Mouse (Mus musculus): Measurements from ENCODE around the gene Zfp94.

DNA sequence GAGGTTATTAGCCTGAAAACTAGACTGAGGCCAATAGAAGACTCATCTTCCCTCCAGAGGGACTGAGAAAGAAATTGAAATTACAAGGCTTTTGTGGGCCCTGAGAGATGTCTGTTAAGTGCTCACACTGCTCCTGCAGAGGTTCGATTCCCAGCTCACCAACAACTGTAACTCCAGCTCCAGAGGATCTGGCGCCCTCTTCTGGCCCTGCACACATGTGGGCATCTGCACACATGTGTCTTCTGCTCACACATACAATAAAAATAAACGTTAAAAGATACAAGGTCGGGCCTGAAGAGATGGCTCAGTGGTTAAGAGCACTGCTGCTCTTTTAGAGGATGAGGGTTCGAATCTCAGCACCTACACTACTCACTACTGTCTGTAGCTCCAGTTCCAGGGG lies 30.0 kb upstream of the Zfp94 start:
- TF ChIP-seq CTCF (IDR thresholded peaks at IDR 0.05) (no peak), EP300 (IDR thresholded peaks at IDR 0.05) (no peak)

Measured in lung, postnatal 0 days (tissue).